Mouse (Mus musculus): Measurements from ENCODE around the gene Nr4a2.

Gene Nr4a2

GRCm38 (mm10) chr2:57123991-57124840, at the start of gene Nr4a2:
Gene Nr4a2 (minus strand): TSS chr2:57124003.
- peak; percentile 26 to 47 for DNase-seq (ENCODE audit: low spot score in 2 of 2)

- no peak for DNase-seq (ENCODE audit: low spot score in 2 of 2)
Observed at GRCm38 (mm10) chr2:57165416-57165815, 41.6 kb upstream of the Nr4a2 start.

GRCm38 (mm10) chr2:57156814-57157213, 33.0 kb upstream of the Nr4a2 start:
- DNase-seq (ENCODE audit: low spot score in 2 of 2), result no peak

- no peak for DNase-seq (ENCODE audit: low spot score in 2 of 2)
Observed at GRCm38 (mm10) chr2:57149796-57150195, 26.0 kb upstream of the Nr4a2 start.

GRCm38 (mm10) chr2:57148231-57148630, 24.4 kb upstream of the Nr4a2 start:
- no peak for DNase-seq (ENCODE audit: low spot score in 2 of 2)

- DNase-seq (ENCODE audit: low spot score in 2 of 2), result no peak
Observed at GRCm38 (mm10) chr2:57145646-57146421, 22.0 kb upstream of the Nr4a2 start.

- DNase-seq (ENCODE audit: low spot score in 2 of 2), result no peak
Observed at GRCm38 (mm10) chr2:57138594-57138993, 14.8 kb upstream of the Nr4a2 start.

- no peak for DNase-seq (ENCODE audit: low spot score in 2 of 2)
Observed at GRCm38 (mm10) chr2:57127461-57127860, 3.7 kb upstream of the Nr4a2 start.

GRCm38 (mm10) chr2:57125891-57126290, 2.1 kb upstream of the Nr4a2 start:
- no peak for DNase-seq (ENCODE audit: low spot score in 2 of 2)

GRCm38 (mm10) chr2:57122986-57123980, 520 bp downstream of the Nr4a2 start:
- DNase-seq (ENCODE audit: low spot score in 2 of 2), result no peak

GRCm38 (mm10) chr2:57121110-57121509, 2.7 kb downstream of the Nr4a2 start:
- no peak for DNase-seq (ENCODE audit: low spot score in 2 of 2)

GRCm38 (mm10) chr2:57117201-57117951, 6.4 kb downstream of the Nr4a2 start:
- DNase-seq (ENCODE audit: low spot score in 2 of 2), result peak; percentile 50 to 66

GRCm38 (mm10) chr2:57116366-57117200, 7.2 kb downstream of the Nr4a2 start:
- DNase-seq (ENCODE audit: low spot score in 2 of 2), result peak; percentile 54 to 57

- DNase-seq (ENCODE audit: low spot score in 2 of 2), result no peak
Observed at GRCm38 (mm10) chr2:57115864-57116365, 7.9 kb downstream of the Nr4a2 start.

- no peak for DNase-seq (ENCODE audit: low spot score in 2 of 2)
Observed at GRCm38 (mm10) chr2:57115181-57115863, 8.5 kb downstream of the Nr4a2 start.

GRCm38 (mm10) chr2:57114211-57115151, 9.3 kb downstream of the Nr4a2 start:
- peak; percentile 77 to 83 for DNase-seq (ENCODE audit: low spot score in 2 of 2)

- no peak for DNase-seq (ENCODE audit: low spot score in 2 of 2)
Observed at GRCm38 (mm10) chr2:57113431-57113830, 10.4 kb downstream of the Nr4a2 start.

- no peak for DNase-seq (ENCODE audit: low spot score in 2 of 2)
Observed at GRCm38 (mm10) chr2:57112949-57113348, 10.9 kb downstream of the Nr4a2 start.
